Comparison of ENCODE assay signal across 10 mouse cellular contexts in genomic region chr16:49905601-49906001, GRCm38 (mm10).
DNase-seq lines count a peak whose midpoint lies in the region; ATAC-seq lines count a peak whose summit lies in the region.
"Had no signal": no experiment of that assay in that cellular context is flagged by ENCODE, and none has a peak within 500 bp of the region (broad histone marks: within the 10 kb centered on the region; RNA-seq: fewer than 3 reads in every experiment).

No protein-coding gene starts in this region.

- H3K4me2 ChIP-seq in neural tube, embryonic 13.5 days = no peak overlapping the region
- peak overlapping the region; percentile 7; the same call in 1 of the 2 replicates for H3K4me2 ChIP-seq in limb, embryonic 15.5 days

- 63% methylated on average over 8 of the region's 8 CpGs for WGBS in neural tube, embryonic 13.5 days
- WGBS in limb, embryonic 15.5 days = 14% methylated on average over 8 of the region's 8 CpGs

- H3K9me3 ChIP-seq in neural tube, embryonic 13.5 days = no peaks in the 10 kb centered on the region
- no peaks in the 10 kb centered on the region for H3K9me3 ChIP-seq in limb, embryonic 15.5 days

- H3K4me1 ChIP-seq in neural tube, embryonic 13.5 days (replicated peaks) = peaks cover 16% of the 10 kb centered on the region
- H3K4me1 ChIP-seq in limb, embryonic 15.5 days = peaks cover 18% of the 10 kb centered on the region

- no peaks in the 10 kb centered on the region for H3K27me3 ChIP-seq in neural tube, embryonic 13.5 days
- H3K27me3 ChIP-seq in limb, embryonic 15.5 days = no peaks in the 10 kb centered on the region

- H3K27ac ChIP-seq in neural tube, embryonic 13.5 days (replicated peaks) = no peak overlapping the region
- H3K27ac ChIP-seq in limb, embryonic 15.5 days = peak overlapping the region; percentile 85

- DNase-seq in neural tube, embryonic 10.5 days (ENCODE audit: extremely low spot score, low spot score) = no peak
- DNase-seq in gonadal fat pad, adult 2 months (ENCODE audit: low read depth) = peak; percentile 20
- peak; percentile 33 for DNase-seq in yolk sac, embryonic 10.5 days (ENCODE audit: low spot score)
- DNase-seq in spleen, adult 12 weeks (ENCODE audit: low spot score) = no peak
- DNase-seq in thymus, postnatal 14 days = no peak
- DNase-seq: right cerebral cortex, postnatal 14 days had no signal

- 0 out of 2 replicates have a peak overlapping the region, but pooled peaks have one; percentile 8 for H3K9ac ChIP-seq in neural tube, embryonic 13.5 days
- H3K9ac ChIP-seq in limb, embryonic 15.5 days = no peak overlapping the region

- ATAC-seq in neural tube, embryonic 13.5 days (ENCODE audit: low read depth) = no peak
- ATAC-seq in limb, embryonic 15.5 days (ENCODE audit: insufficient number of reproducible peaks, low FRiP score, low TSS enrichment, low read depth) = peak; percentile 85
- no peak for ATAC-seq in activated CD4-positive, CD25-positive, alpha-beta regulatory T cell, adult 4 months

- no peaks in the 10 kb centered on the region for H3K36me3 ChIP-seq in neural tube, embryonic 13.5 days
- peaks cover 10% of the 10 kb centered on the region; the same call in 1 of the 2 replicates for H3K36me3 ChIP-seq in limb, embryonic 15.5 days

- H3K4me3 ChIP-seq in neural tube, embryonic 13.5 days = no peak overlapping the region
- no peak overlapping the region for H3K4me3 ChIP-seq in limb, embryonic 15.5 days
- H3K4me3 ChIP-seq: erythroblast, embryonic 14.5 days had no signal

Comparison
In these comparisons a context has a peak if more than half of its experiments do, and no peak if none do; other contexts are left out.
1. DNase-seq: peak in gonadal fat pad, adult 2 months (single experiment) and yolk sac, embryonic 10.5 days (single experiment); none in neural tube, embryonic 10.5 days (single experiment), spleen, adult 12 weeks (single experiment) and thymus, postnatal 14 days (single experiment).